Mouse (Mus musculus) lung, embryonic 14.5 days (tissue): ENCODE data around the gene Golt1a. TPM values are rescaled to one million over a fixed set of nuclear protein-coding genes. Genes with fewer than 3 reads are reported as not detected.
A peak's percentile ranks its signal among the peaks of the same experiment; 100 is the strongest.

Experiments
- ATAC-seq: fragments of 200-750 bp; cut with Nextera tagmentation; 2 replicates; pipeline ENCODE4 v1.8.0; 2017; ENCODE audit warnings: mild to moderate bottlenecking, moderate TSS enrichment, moderate library complexity; ENCODE audit not compliant: insufficient read depth
- DNase-seq: peaks from one replicate; pipeline ENCODE4 v3.0.0-alpha.2; 2015
- H3K27ac ChIP-seq: fragments of 300-500 bp; sonication (generic); 2 replicates; pipeline ENCODE4 v1.5.1; 2014; ENCODE audit warnings: low read depth, mild to moderate bottlenecking, moderate library complexity
- H3K27me3 ChIP-seq: fragments of 300-500 bp; sonication (generic); 2 replicates; pipeline ENCODE4 v1.6.1; 2014; ENCODE audit warnings: low read length, control low read depth; ENCODE audit not compliant: insufficient read depth
- H3K36me3 ChIP-seq: fragments of 300-500 bp; sonication (generic); 2 replicates; pipeline ENCODE4 v1.6.1; 2014; ENCODE audit warnings: control low read depth; ENCODE audit not compliant: insufficient read depth
- H3K4me1 ChIP-seq: fragments of 300-500 bp; sonication (generic); 2 replicates; pipeline ENCODE4 v1.6.1; 2014; ENCODE audit warnings: antibody characterized with exemption, control low read depth; ENCODE audit not compliant: insufficient read depth
- H3K4me2 ChIP-seq: fragments of 300-500 bp; sonication (generic); 2 replicates; pipeline ENCODE4 v1.6.1; 2014; ENCODE audit warnings: mild to moderate bottlenecking
- H3K4me3 ChIP-seq: fragments of 300-500 bp; sonication (generic); 2 replicates; pipeline ENCODE4 v1.5.1; 2014; ENCODE audit warnings: low read depth, low read length
- H3K9ac ChIP-seq: fragments of 300-500 bp; sonication (generic); 2 replicates; pipeline ENCODE4 v1.6.1; 2014
- H3K9me3 ChIP-seq: fragments of 300-500 bp; sonication (generic); 2 replicates; pipeline ENCODE4 v1.6.1; 2016; ENCODE audit warnings: low read depth, low read length, control low read depth
- CTCF ChIP-seq: IDR thresholded peaks from 2 replicates; pipeline ENCODE4 v1.5.1; 2016; ENCODE audit warnings: antibody characterized with exemption, low read depth
- WGBS: fragments of 180-500 bp; shearing (Covaris S2); extraction: QIAGEN DNeasy Blood & Tissue Kit; methylation state at CpG from one replicate; pipeline ENCODE4 v1.1.7; 2014; 5-methylcytosine and 5-hydroxymethylcytosine counted together
- polyA plus RNA-seq: library from polyadenylated mRNA; unstranded; fragments of >200 nt; fragmentation: Nextera tagmentation; extraction: Ambion mirVana; gene quantifications from 2 replicates; pipeline ENCODE4 v1.2.1, GENCODE M21; 2014

The Golt1a gene
- polyA plus RNA-seq, 1 experiment from 2014 or later: 0.55 TPM

- ATAC-seq (no peak), DNase-seq (no peak)
- H3K4me2 ChIP-seq: no peak overlapping the region
- H3K9ac ChIP-seq: no peak overlapping the region
- TF ChIP-seq CTCF: no peak
- H3K9me3 ChIP-seq: no peaks in the 10 kb centered on the region
- H3K4me3 ChIP-seq: no peak overlapping the region
- H3K4me1 ChIP-seq: peaks cover 5% of the 10 kb centered on the region; the same call in 1 of the 2 replicates
- 37% methylated on average over 15 of the region's 15 CpGs for WGBS
- H3K27me3 ChIP-seq: no peaks in the 10 kb centered on the region
- no peaks in the 10 kb centered on the region for H3K36me3 ChIP-seq
- H3K27ac ChIP-seq: no peak overlapping the region
Observed at GRCm38 (mm10) chr1:133355912-133356311, 46.3 kb downstream of the Golt1a start.

GRCm38 (mm10) chr1:133356330-133356729 lies 46.7 kb downstream of the Golt1a start:
- no peak for DNase-seq
- Histone ChIP-seq H3K9ac (no peak overlapping the region), H3K9me3 (no peaks in the 10 kb centered on the region), H3K4me2 (no peak overlapping the region), H3K27ac (no peak overlapping the region), H3K4me1 (peaks cover 5% of the 10 kb centered on the region; the same call in 1 of the 2 replicates), H3K27me3 (no peaks in the 10 kb centered on the region), H3K36me3 (no peaks in the 10 kb centered on the region), H3K4me3 (no peak overlapping the region)
- no peak for TF ChIP-seq CTCF
- no peak for ATAC-seq
- WGBS: 41% methylated on average over 8 of the region's 8 CpGs

GRCm38 (mm10) chr1:133361006-133361405 lies 51.4 kb downstream of the Golt1a start:
- DNase-seq (no peak), ATAC-seq (no peak)
- Histone ChIP-seq H3K4me1 (no peaks in the 10 kb centered on the region; the same call in 1 of the 2 replicates), H3K9me3 (no peaks in the 10 kb centered on the region), H3K4me2 (no peak overlapping the region), H3K27ac (no peak overlapping the region), H3K9ac (no peak overlapping the region), H3K4me3 (no peak overlapping the region), H3K36me3 (no peaks in the 10 kb centered on the region), H3K27me3 (peaks cover 15% of the 10 kb centered on the region; the same call in 1 of the 2 replicates)
- WGBS: 89% methylated on average over 6 of the region's 6 CpGs
- no peak for TF ChIP-seq CTCF

DNA sequence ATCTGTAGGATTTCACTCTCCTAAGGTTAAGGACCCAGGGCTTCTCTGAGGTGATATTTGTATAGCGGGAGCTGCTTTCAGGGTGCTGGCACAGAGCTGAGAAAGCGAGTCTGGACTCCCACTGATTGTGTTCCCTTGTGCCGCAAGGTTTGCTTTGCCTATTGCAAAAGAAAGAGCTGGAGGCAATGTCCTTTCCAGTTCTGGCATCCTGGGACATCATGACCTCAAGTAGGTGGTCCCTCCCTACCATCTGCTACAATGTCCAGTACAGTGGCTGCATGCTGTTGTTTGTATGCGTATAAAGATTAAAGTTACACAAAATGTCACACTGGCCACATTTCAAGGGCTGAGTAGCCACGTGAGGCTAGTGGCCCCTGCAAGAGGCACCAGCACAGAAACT lies 52.5 kb downstream of the Golt1a start:
- DNase-seq (no peak), ATAC-seq (no peak)
- 88% methylated on average over 5 of the region's 5 CpGs for WGBS
- Histone ChIP-seq H3K27me3 (peaks cover 15% of the 10 kb centered on the region; the same call in 1 of the 2 replicates), H3K9me3 (no peaks in the 10 kb centered on the region), H3K4me2 (no peak overlapping the region), H3K27ac (no peak overlapping the region), H3K9ac (no peak overlapping the region), H3K36me3 (no peaks in the 10 kb centered on the region), H3K4me3 (no peak overlapping the region), H3K4me1 (no peaks in the 10 kb centered on the region)
- TF ChIP-seq CTCF: no peak

GRCm38 (mm10) chr1:133363276-133364021 lies 53.8 kb downstream of the Golt1a start, which contains the start of gene Etnk2:
TSS of gene Etnk2 (plus strand) at chr1:133363572.
- ATAC-seq: peak; percentile 81
- peak within 1 kb of the TSS; percentile 55 for H3K9ac ChIP-seq
- peak within 1 kb of the TSS; percentile 62 for H3K4me3 ChIP-seq
- H3K27me3 ChIP-seq: peaks cover 15% of the 10 kb centered on the region; the same call in 1 of the 2 replicates
- under 1% methylated on average over 52 of the region's 52 CpGs for WGBS
- TF ChIP-seq CTCF: no peak
- H3K4me2 ChIP-seq: peak within 1 kb of the TSS; percentile 98
- H3K27ac ChIP-seq: no peak within 1 kb of the TSS
- peak; percentile 87 for DNase-seq
- 0 out of 2 replicates have a peak, but pooled peaks cover 5% of the 10 kb centered on the region for H3K4me1 ChIP-seq
- H3K9me3 ChIP-seq: no peaks in the 10 kb centered on the region
- no peaks in the 10 kb centered on the region for H3K36me3 ChIP-seq

GRCm38 (mm10) chr1:133364022-133364630 lies 54.5 kb downstream of the Golt1a start:
- no peak overlapping the region for H3K27ac ChIP-seq
- 0 out of 2 replicates have a peak, but pooled peaks cover 5% of the 10 kb centered on the region for H3K4me1 ChIP-seq
- no peak for TF ChIP-seq CTCF
- peak overlapping the region; percentile 62 for H3K4me3 ChIP-seq
- H3K27me3 ChIP-seq: peaks cover 15% of the 10 kb centered on the region; the same call in 1 of the 2 replicates
- no peaks in the 10 kb centered on the region for H3K9me3 ChIP-seq
- WGBS: 2% methylated on average over 27 of the region's 27 CpGs
- H3K9ac ChIP-seq: peak overlapping the region; percentile 55
- DNase-seq (no peak), ATAC-seq (peak; percentile 15; the same call in 1 of the 2 replicates)
- peak overlapping the region; percentile 98 for H3K4me2 ChIP-seq
- no peaks in the 10 kb centered on the region for H3K36me3 ChIP-seq

GRCm38 (mm10) chr1:133364890-133365289 lies 55.3 kb downstream of the Golt1a start:
- Histone ChIP-seq H3K36me3 (no peaks in the 10 kb centered on the region), H3K27me3 (peaks cover 15% of the 10 kb centered on the region; the same call in 1 of the 2 replicates), H3K9me3 (no peaks in the 10 kb centered on the region), H3K9ac (no peak overlapping the region), H3K27ac (no peak overlapping the region), H3K4me3 (no peak overlapping the region), H3K4me1 (0 out of 2 replicates have a peak, but pooled peaks cover 5% of the 10 kb centered on the region), H3K4me2 (0 out of 2 replicates have a peak overlapping the region, but pooled peaks have one; percentile 98)
- TF ChIP-seq CTCF: no peak
- DNase-seq: no peak
- ATAC-seq: no peak
- WGBS: 65% methylated on average over 2 of the region's 2 CpGs
